Mouse (Mus musculus) retina, postnatal 7 days (tissue): Measurements from ENCODE around the gene Atg7.

Experiments used
- DNase-seq: peaks from one replicate; pipeline ENCODE4 v3.0.0-alpha.2; 2012; ENCODE audit warnings: low read depth, low spot score

The Atg7 gene

GRCm38 (mm10) chr6:114901321-114901824, 258.5 kb downstream of the Atg7 start:
- no peak for DNase-seq

- no peak for DNase-seq
Measured at GRCm38 (mm10) chr6:114901921-114902320, 259.0 kb downstream of the Atg7 start.

GRCm38 (mm10) chr6:114904233-114904632, 261.3 kb downstream of the Atg7 start:
- no peak for DNase-seq

- no peak for DNase-seq
Measured at GRCm38 (mm10) chr6:114904818-114905217, 261.9 kb downstream of the Atg7 start.

GRCm38 (mm10) chr6:114905253-114906028, 262.5 kb downstream of the Atg7 start:
- no peak for DNase-seq

GRCm38 (mm10) chr6:114906209-114906608, 263.3 kb downstream of the Atg7 start:
- no peak for DNase-seq

GRCm38 (mm10) chr6:114907459-114907858, 264.6 kb downstream of the Atg7 start:
- no peak for DNase-seq

- no peak for DNase-seq
Measured at GRCm38 (mm10) chr6:114909801-114910200, 266.9 kb downstream of the Atg7 start.
